17 mouse cellular contexts compared by ENCODE assay signal in genomic region chr2:70069861-70070260, GRCm38 (mm10). TPM values are rescaled to one million over a fixed set of nuclear protein-coding genes. Genes with fewer than 3 reads are reported as not detected.
DNase-seq lines count a peak whose midpoint lies in the region; ATAC-seq and TF ChIP-seq lines count a peak whose summit lies in the region.
"Had no signal": no experiment of that assay in that cellular context is flagged by ENCODE, and none has a peak within 500 bp of the region (broad histone marks: within the 10 kb centered on the region; RNA-seq: fewer than 3 reads in every experiment).

No protein-coding gene starts in this region.

- H3K36me3 ChIP-seq in heart, embryonic 11.5 days (ENCODE audit: control insufficient read depth, insufficient read depth, low read length) = no peaks in the 10 kb centered on the region
- H3K36me3 ChIP-seq in heart, embryonic 12.5 days = no peaks in the 10 kb centered on the region
- no peaks in the 10 kb centered on the region for H3K36me3 ChIP-seq in kidney, embryonic 14.5 days (ENCODE audit: control insufficient read depth, insufficient read depth, low read length)
- H3K36me3 ChIP-seq in thymus, adult 2 months (ENCODE audit: control insufficient read depth, insufficient read depth, low read length) = no peaks in the 10 kb centered on the region
- no peaks in the 10 kb centered on the region for H3K36me3 ChIP-seq in hindbrain, embryonic 11.5 days (ENCODE audit: control insufficient read depth, insufficient read depth, low read length)
- H3K36me3 ChIP-seq: embryonic facial prominence, embryonic 15.5 days; hindbrain, embryonic 10.5 days; neural tube, embryonic 13.5 days had no signal

- peak; percentile 37 for DNase-seq in kidney, adult 18-20 months
- DNase-seq in lung, postnatal 25 days (ENCODE audit: low spot score) = peak; percentile 45
- no peak for DNase-seq in thymus, adult 2 months
- DNase-seq in hindbrain, embryonic 11.5 days (ENCODE audit: low spot score) = no peak
- DNase-seq: cerebellum, adult 9-10 months; gastrocnemius, adult 2 months; thymus, postnatal 14 days had no signal

- no peaks in the 10 kb centered on the region for H3K9me3 ChIP-seq in heart, embryonic 11.5 days (replicated peaks; ENCODE audit: control insufficient read depth, low read length)
- H3K9me3 ChIP-seq in heart, embryonic 12.5 days (replicated peaks) = no peaks in the 10 kb centered on the region
- H3K9me3 ChIP-seq in kidney, embryonic 14.5 days (ENCODE audit: control insufficient read depth, low read length) = no peaks in the 10 kb centered on the region
- H3K9me3 ChIP-seq in hindbrain, embryonic 11.5 days (ENCODE audit: control insufficient read depth, low read length) = no peaks in the 10 kb centered on the region
- H3K9me3 ChIP-seq: embryonic facial prominence, embryonic 15.5 days; hindbrain, embryonic 10.5 days; neural tube, embryonic 13.5 days had no signal

- H3K4me1 ChIP-seq in heart, embryonic 11.5 days (ENCODE audit: control insufficient read depth, insufficient read depth, low read length) = peaks cover 5% of the 10 kb centered on the region; the same call in 1 of the 2 replicates
- peaks cover 14% of the 10 kb centered on the region for H3K4me1 ChIP-seq in heart, embryonic 12.5 days (replicated peaks)
- H3K4me1 ChIP-seq in kidney, embryonic 14.5 days (ENCODE audit: control insufficient read depth, insufficient read depth, low read length) = 0 out of 2 replicates have a peak, but pooled peaks cover 8% of the 10 kb centered on the region
- no peaks in the 10 kb centered on the region for H3K4me1 ChIP-seq in thymus, adult 2 months (replicated peaks; ENCODE audit: control insufficient read depth, insufficient read depth, low read length)
- H3K4me1 ChIP-seq in hindbrain, embryonic 11.5 days (replicated peaks; ENCODE audit: control insufficient read depth, insufficient read depth, low read length) = no peaks in the 10 kb centered on the region
- H3K4me1 ChIP-seq: embryonic facial prominence, embryonic 15.5 days; neural tube, embryonic 13.5 days had no signal

- no peak overlapping the region for H3K4me3 ChIP-seq in heart, embryonic 11.5 days (ENCODE audit: low read depth, low read length)
- H3K4me3 ChIP-seq in heart, embryonic 12.5 days = no peak overlapping the region
- H3K4me3 ChIP-seq in kidney, embryonic 14.5 days (ENCODE audit: low read length) = no peak overlapping the region
- no peak overlapping the region for H3K4me3 ChIP-seq in thymus, adult 2 months (ENCODE audit: control insufficient read depth, insufficient read depth, low read length)
- H3K4me3 ChIP-seq in hindbrain, embryonic 11.5 days (ENCODE audit: low read depth, low read length) = no peak overlapping the region
- H3K4me3 ChIP-seq: embryonic facial prominence, embryonic 15.5 days; gastrocnemius, adult 2 months; hindbrain, embryonic 10.5 days; left cerebral cortex, adult 2 months; neural tube, embryonic 13.5 days had no signal

- 82% methylated on average over 5 of the region's 5 CpGs for WGBS in heart, embryonic 11.5 days (ENCODE audit: insufficient replicate concordance)
- 61% methylated on average over 5 of the region's 5 CpGs for WGBS in heart, embryonic 12.5 days
- WGBS in kidney, embryonic 14.5 days = 79% methylated on average over 5 of the region's 5 CpGs
- 90% methylated on average over 5 of the region's 5 CpGs for WGBS in thymus, adult 2 months
- WGBS in hindbrain, embryonic 11.5 days = 80% methylated on average over 5 of the region's 5 CpGs

- no peak for ATAC-seq in heart, embryonic 11.5 days (replicated peaks; ENCODE audit: insufficient number of reproducible peaks, low FRiP score, low TSS enrichment)
- no peak for ATAC-seq in heart, embryonic 12.5 days (ENCODE audit: insufficient number of reproducible peaks, low FRiP score)
- no peak for ATAC-seq in kidney, embryonic 14.5 days (ENCODE audit: low FRiP score, low TSS enrichment)
- ATAC-seq in hindbrain, embryonic 11.5 days (ENCODE audit: low FRiP score) = no peak
- ATAC-seq: forebrain, embryonic 14.5 days; midbrain, embryonic 16.5 days had no signal

- TF ChIP-seq CTCF in thymus, adult 2 months (IDR thresholded peaks at IDR 0.05; ENCODE audit: borderline replicate concordance, control insufficient read depth, extremely low read depth, insufficient read depth, low read length, poor library complexity) = no peak

- no peak overlapping the region for H3K27ac ChIP-seq in heart, embryonic 11.5 days (ENCODE audit: low read depth, low read length)
- no peak overlapping the region for H3K27ac ChIP-seq in heart, embryonic 12.5 days (ENCODE audit: poor library complexity, severe bottlenecking)
- peak overlapping the region; percentile 47; the same call in 1 of the 2 replicates for H3K27ac ChIP-seq in kidney, embryonic 14.5 days (ENCODE audit: low read depth, low read length)
- H3K27ac ChIP-seq in thymus, adult 2 months (ENCODE audit: control insufficient read depth, insufficient read depth, low read length) = no peak overlapping the region
- no peak overlapping the region for H3K27ac ChIP-seq in hindbrain, embryonic 11.5 days (ENCODE audit: low read depth, low read length)
- H3K27ac ChIP-seq: embryonic facial prominence, embryonic 15.5 days; gastrocnemius, adult 2 months; hindbrain, embryonic 10.5 days; left cerebral cortex, adult 2 months; macrophage; neural tube, embryonic 13.5 days had no signal

- peak overlapping the region; percentile 17; the same call in 1 of the 2 replicates for H3K9ac ChIP-seq in heart, embryonic 11.5 days (ENCODE audit: low read depth, low read length)
- no peak overlapping the region for H3K9ac ChIP-seq in heart, embryonic 12.5 days
- no peak overlapping the region for H3K9ac ChIP-seq in kidney, embryonic 14.5 days (ENCODE audit: low read depth, low read length)
- no peak overlapping the region for H3K9ac ChIP-seq in hindbrain, embryonic 11.5 days (ENCODE audit: low read depth, low read length)
- H3K9ac ChIP-seq: embryonic facial prominence, embryonic 15.5 days; neural tube, embryonic 13.5 days had no signal

- no peak overlapping the region for H3K4me2 ChIP-seq in heart, embryonic 11.5 days
- H3K4me2 ChIP-seq in heart, embryonic 12.5 days = no peak overlapping the region
- no peak overlapping the region for H3K4me2 ChIP-seq in kidney, embryonic 14.5 days (replicated peaks; ENCODE audit: low read depth, low read length)
- no peak overlapping the region for H3K4me2 ChIP-seq in hindbrain, embryonic 11.5 days (replicated peaks; ENCODE audit: low read depth, low read length)
- H3K4me2 ChIP-seq: embryonic facial prominence, embryonic 15.5 days; neural tube, embryonic 13.5 days had no signal

- H3K27me3 ChIP-seq in heart, embryonic 11.5 days (ENCODE audit: control insufficient read depth, insufficient read depth, low read length) = peaks cover 9% of the 10 kb centered on the region
- H3K27me3 ChIP-seq in heart, embryonic 12.5 days (replicated peaks) = peaks cover 7% of the 10 kb centered on the region; the same call in 1 of the 2 replicates
- no peaks in the 10 kb centered on the region for H3K27me3 ChIP-seq in kidney, embryonic 14.5 days (ENCODE audit: control insufficient read depth, insufficient read depth, low read length)
- H3K27me3 ChIP-seq in thymus, adult 2 months (ENCODE audit: control insufficient read depth, insufficient read depth, low read length) = no peaks in the 10 kb centered on the region
- no peaks in the 10 kb centered on the region for H3K27me3 ChIP-seq in hindbrain, embryonic 11.5 days (ENCODE audit: control insufficient read depth, insufficient read depth, low read length)
- H3K27me3 ChIP-seq: embryonic facial prominence, embryonic 15.5 days; neural tube, embryonic 13.5 days had no signal

- no peak for TF ChIP-seq POLR2A in thymus, adult 2 months (IDR thresholded peaks at IDR 0.05; ENCODE audit: control insufficient read depth, extremely low read depth, insufficient read depth, low read length, poor library complexity)

RNA-seq across cellular contexts. Expression of gene Myo3b, which starts 30.9 kb away (rescaled TPM):
- polyA plus RNA-seq in heart, embryonic 11.5 days (2014; fragmentation: Nextera tagmentation; extraction: Ambion mirVana) = 0.21 and 0.30 TPM in 2 replicates
- 0.27 and 0.41 TPM in 2 replicates for polyA plus RNA-seq in heart, embryonic 12.5 days (2016; fragmentation: Nextera tagmentation; extraction: Ambion mirVana)
- polyA plus RNA-seq in kidney, embryonic 14.5 days (2014; fragmentation: Nextera tagmentation; extraction: Ambion mirVana) = 0.39 and 0.77 TPM in 2 replicates
- polyA plus RNA-seq in thymus, adult 2 months (2012; rRNA removed) = 0.70 and 0.94 TPM in 2 replicates
- polyA plus RNA-seq in hindbrain, embryonic 11.5 days (2014; fragmentation: Nextera tagmentation; extraction: Ambion mirVana) = 0.07 and 0.09 TPM in 2 replicates
- polyA plus RNA-seq: embryonic facial prominence, embryonic 15.5 days; hindbrain, embryonic 10.5 days; macrophage had no signal

Comparison
In these comparisons a context has a peak if more than half of its experiments do, and no peak if none do; other contexts are left out.
1. DNase-seq: peak in kidney, adult 18-20 months (single experiment) and lung, postnatal 25 days (single experiment); none in thymus, adult 2 months (single experiment) and hindbrain, embryonic 11.5 days (single experiment).